Comparison of ENCODE assay signal across 20 mouse cellular contexts in the genomic region with DNA sequence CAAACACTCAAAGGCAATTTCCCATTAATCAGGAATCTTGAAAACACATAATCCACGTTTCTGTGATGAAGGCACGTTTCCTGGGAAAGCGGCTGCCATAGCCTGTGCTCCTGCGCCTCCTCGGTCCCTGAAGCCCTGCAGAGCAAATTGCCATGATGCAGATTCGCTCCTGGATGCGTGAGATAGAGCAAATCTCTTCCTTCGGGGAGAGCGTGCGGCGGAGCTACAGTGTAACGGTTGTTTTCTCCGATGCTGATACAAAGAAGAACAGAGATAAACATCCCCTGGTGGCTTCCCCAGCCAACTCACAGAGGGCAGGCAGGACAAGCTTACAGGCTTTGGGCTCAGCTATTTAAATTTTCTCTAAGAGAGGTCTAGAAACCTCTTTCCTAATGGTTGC. TPM values are rescaled to one million over a fixed set of nuclear protein-coding genes. Genes with fewer than 3 reads are reported as not detected.
A peak's percentile ranks its signal among the peaks of the same experiment; 100 is the strongest.
DNase-seq lines count a peak whose midpoint lies in the region; ATAC-seq and TF ChIP-seq lines count a peak whose summit lies in the region.
"Had no signal": no experiment of that assay in that cellular context is flagged by ENCODE, and none has a peak within 500 bp of the region (broad histone marks: within the 10 kb centered on the region; RNA-seq: fewer than 3 reads in every experiment).

No protein-coding gene starts in this region.

- WGBS in hindbrain, embryonic 14.5 days: 47% methylated on average over 13 of the region's 13 CpGs
- 65% methylated on average over 13 of the region's 13 CpGs for WGBS in hindbrain, postnatal 0 days
- 47% methylated on average over 13 of the region's 13 CpGs for WGBS in midbrain, embryonic 13.5 days
- WGBS in stomach, postnatal 0 days: 60% methylated on average over 13 of the region's 13 CpGs
- WGBS in forebrain, embryonic 13.5 days: 78% methylated on average over 13 of the region's 13 CpGs

- no peaks in the 10 kb centered on the region for H3K27me3 ChIP-seq in hindbrain, embryonic 14.5 days (ENCODE audit: control insufficient read depth, insufficient read depth, low read length)
- H3K27me3 ChIP-seq in hindbrain, postnatal 0 days (ENCODE audit: insufficient read depth, low read length): no peaks in the 10 kb centered on the region
- no peaks in the 10 kb centered on the region for H3K27me3 ChIP-seq in midbrain, embryonic 13.5 days
- H3K27me3 ChIP-seq in stomach, postnatal 0 days (ENCODE audit: control insufficient read depth, insufficient read depth, low read length): no peaks in the 10 kb centered on the region
- H3K27me3 ChIP-seq in forebrain, embryonic 13.5 days: no peaks in the 10 kb centered on the region
- H3K27me3 ChIP-seq: heart, embryonic 15.5 days had no signal

- no peak for TF ChIP-seq EP300 in stomach, postnatal 0 days (optimal IDR thresholded peaks at IDR 0.05)

- peak overlapping the region; percentile 19 for H3K4me2 ChIP-seq in hindbrain, embryonic 14.5 days (replicated peaks)
- no peak overlapping the region for H3K4me2 ChIP-seq in hindbrain, postnatal 0 days (ENCODE audit: low read depth, low read length)
- H3K4me2 ChIP-seq in midbrain, embryonic 13.5 days (replicated peaks): 0 out of 2 replicates have a peak overlapping the region, but pooled peaks have one; percentile 3
- H3K4me2 ChIP-seq in stomach, postnatal 0 days (replicated peaks; ENCODE audit: low read depth): no peak overlapping the region
- no peak overlapping the region for H3K4me2 ChIP-seq in forebrain, embryonic 13.5 days
- H3K4me2 ChIP-seq: heart, embryonic 15.5 days; lung, embryonic 14.5 days had no signal

- H3K27ac ChIP-seq in hindbrain, embryonic 14.5 days: no peak overlapping the region
- no peak overlapping the region for H3K27ac ChIP-seq in hindbrain, postnatal 0 days
- H3K27ac ChIP-seq in midbrain, embryonic 13.5 days: peak overlapping the region; percentile 64
- H3K27ac ChIP-seq in stomach, postnatal 0 days (replicated peaks): peak overlapping the region; percentile 40; the same call in 1 of the 2 replicates
- no peak overlapping the region for H3K27ac ChIP-seq in forebrain, embryonic 13.5 days
- H3K27ac ChIP-seq: embryonic facial prominence, embryonic 10.5 days; heart, adult 2 months; heart, embryonic 15.5 days; kidney, postnatal 0 days had no signal

- no peaks in the 10 kb centered on the region; the same call in none of the 2 replicates for H3K4me1 ChIP-seq in hindbrain, embryonic 14.5 days (replicated peaks; ENCODE audit: control insufficient read depth, insufficient read depth, low read length)
- peaks cover 4% of the 10 kb centered on the region; the same call in 1 of the 2 replicates for H3K4me1 ChIP-seq in hindbrain, postnatal 0 days (ENCODE audit: insufficient read depth, low read length)
- H3K4me1 ChIP-seq in midbrain, embryonic 13.5 days (replicated peaks): peaks cover 22% of the 10 kb centered on the region
- H3K4me1 ChIP-seq in stomach, postnatal 0 days (replicated peaks; ENCODE audit: control insufficient read depth, insufficient read depth): no peaks in the 10 kb centered on the region
- 0 out of 2 replicates have a peak, but pooled peaks cover 4% of the 10 kb centered on the region for H3K4me1 ChIP-seq in forebrain, embryonic 13.5 days

- ATAC-seq in hindbrain, embryonic 14.5 days (ENCODE audit: low FRiP score): 0 out of 2 replicates have a peak, but pooled peaks have one; percentile 43
- ATAC-seq in hindbrain, postnatal 0 days: no peak
- ATAC-seq in midbrain, embryonic 13.5 days: peak; percentile 64
- no peak for ATAC-seq in stomach, postnatal 0 days (ENCODE audit: low FRiP score, low TSS enrichment)
- no peak for ATAC-seq in megakaryocyte, adult 5-6 weeks (ENCODE audit: poor library complexity, severe bottlenecking)
- no peak for ATAC-seq in forebrain, embryonic 13.5 days
- ATAC-seq: CD4-positive, CD25-positive, alpha-beta regulatory T cell, adult 4 months had no signal

- no peak for DNase-seq in hindbrain, embryonic 14.5 days (ENCODE audit: low spot score)
- no peak for DNase-seq in hindbrain, postnatal 0 days (ENCODE audit: low spot score)
- DNase-seq in testis, postnatal 14 days (ENCODE audit: low spot score): peak; percentile 56
- DNase-seq in testis, postnatal 10 days (ENCODE audit: low spot score): no peak
- DNase-seq in stomach, postnatal 0 days (ENCODE audit: low spot score): no peak
- DNase-seq: adrenal gland, postnatal 14 days; cerebellum, adult 11-12 months; cerebellum, postnatal 36 days; gastrocnemius, postnatal 10 days; heart, adult 2 months; heart, postnatal 4 days; lung, embryonic 14.5 days; lung, postnatal 36 days had no signal

- no peaks in the 10 kb centered on the region for H3K9me3 ChIP-seq in hindbrain, embryonic 14.5 days (ENCODE audit: control insufficient read depth, low read length)
- H3K9me3 ChIP-seq in hindbrain, postnatal 0 days (ENCODE audit: low read length): no peaks in the 10 kb centered on the region
- H3K9me3 ChIP-seq in midbrain, embryonic 13.5 days: no peaks in the 10 kb centered on the region
- H3K9me3 ChIP-seq in stomach, postnatal 0 days (ENCODE audit: control insufficient read depth, low read length): no peaks in the 10 kb centered on the region
- no peaks in the 10 kb centered on the region for H3K9me3 ChIP-seq in forebrain, embryonic 13.5 days (replicated peaks)
- H3K9me3 ChIP-seq: embryonic facial prominence, embryonic 10.5 days; heart, embryonic 15.5 days had no signal

- TF ChIP-seq CTCF in hindbrain, postnatal 0 days (IDR thresholded peaks at IDR 0.05; ENCODE audit: low read depth): no peak
- no peak for TF ChIP-seq CTCF in stomach, postnatal 0 days (IDR thresholded peaks at IDR 0.05; ENCODE audit: low read depth)

- no peak overlapping the region for H3K4me3 ChIP-seq in hindbrain, embryonic 14.5 days (replicated peaks; ENCODE audit: low read length)
- no peak overlapping the region for H3K4me3 ChIP-seq in hindbrain, postnatal 0 days (ENCODE audit: low read length)
- H3K4me3 ChIP-seq in midbrain, embryonic 13.5 days (replicated peaks): no peak overlapping the region
- no peak overlapping the region for H3K4me3 ChIP-seq in stomach, postnatal 0 days (ENCODE audit: low read depth, low read length)
- no peak overlapping the region for H3K4me3 ChIP-seq in forebrain, embryonic 13.5 days
- H3K4me3 ChIP-seq: embryonic facial prominence, embryonic 10.5 days; heart, adult 2 months; heart, embryonic 15.5 days had no signal

- no peak overlapping the region for H3K9ac ChIP-seq in hindbrain, embryonic 14.5 days
- no peak overlapping the region for H3K9ac ChIP-seq in hindbrain, postnatal 0 days (replicated peaks; ENCODE audit: low read length)
- H3K9ac ChIP-seq in midbrain, embryonic 13.5 days (replicated peaks): 0 out of 2 replicates have a peak overlapping the region, but pooled peaks have one; percentile 10
- H3K9ac ChIP-seq in stomach, postnatal 0 days (ENCODE audit: low read length): no peak overlapping the region
- H3K9ac ChIP-seq in forebrain, embryonic 13.5 days: no peak overlapping the region
- H3K9ac ChIP-seq: heart, embryonic 15.5 days; lung, embryonic 14.5 days had no signal

- no peaks in the 10 kb centered on the region for H3K36me3 ChIP-seq in hindbrain, embryonic 14.5 days (replicated peaks; ENCODE audit: control insufficient read depth, insufficient read depth)
- H3K36me3 ChIP-seq in hindbrain, postnatal 0 days (ENCODE audit: insufficient read depth, low read length): no peaks in the 10 kb centered on the region
- no peaks in the 10 kb centered on the region for H3K36me3 ChIP-seq in midbrain, embryonic 13.5 days
- no peaks in the 10 kb centered on the region for H3K36me3 ChIP-seq in stomach, postnatal 0 days (ENCODE audit: control insufficient read depth, insufficient read depth, low read length)
- H3K36me3 ChIP-seq in forebrain, embryonic 13.5 days (ENCODE audit: poor library complexity, severe bottlenecking): no peaks in the 10 kb centered on the region
- H3K36me3 ChIP-seq: embryonic facial prominence, embryonic 10.5 days; heart, embryonic 15.5 days had no signal

RNA-seq across cellular contexts. Expression of a gene that starts 57.7 kb away (rescaled TPM):
- polyA plus RNA-seq in hindbrain, embryonic 14.5 days (2014; fragmentation: Nextera tagmentation; extraction: Ambion mirVana): 25.4 and 36.2 TPM in 2 replicates
- 17.6 and 39.0 TPM in 2 replicates for total RNA-seq in hindbrain, postnatal 0 days (2014; rRNA removed)
- 26.5 and 29.5 TPM in 2 replicates for polyA plus RNA-seq in hindbrain, postnatal 0 days (2015; fragmentation: Nextera tagmentation; extraction: Ambion mirVana)
- polyA plus RNA-seq in midbrain, embryonic 13.5 days (2015; fragmentation: Nextera tagmentation; extraction: Ambion mirVana): 30.6 and 31.1 TPM in 2 replicates
- polyA plus RNA-seq in stomach, postnatal 0 days (2015; fragmentation: Nextera tagmentation; extraction: Ambion mirVana): 114 and 120 TPM in 2 replicates
- 91.4 and 97.3 TPM in 2 replicates for total RNA-seq in megakaryocyte, adult 5-6 weeks (2015)
- 63.1 and 66.6 TPM in 2 replicates for total RNA-seq in megakaryocyte, adult 5-6 weeks (2017)
- polyA plus RNA-seq in forebrain, embryonic 13.5 days (2015; fragmentation: Nextera tagmentation; extraction: Ambion mirVana): 23.3 and 23.8 TPM in 2 replicates

Comparison
In these comparisons a context has a peak if more than half of its experiments do, and no peak if none do; other contexts are left out.
1. ATAC-seq: peak in hindbrain, embryonic 14.5 days (single experiment) and midbrain, embryonic 13.5 days (single experiment); none in hindbrain, postnatal 0 days (single experiment), stomach, postnatal 0 days (single experiment), megakaryocyte, adult 5-6 weeks (single experiment) and forebrain, embryonic 13.5 days (single experiment).
2. H3K4me2 ChIP-seq: peak in hindbrain, embryonic 14.5 days (single experiment) and midbrain, embryonic 13.5 days (single experiment); none in hindbrain, postnatal 0 days (single experiment), stomach, postnatal 0 days (single experiment) and forebrain, embryonic 13.5 days (single experiment).
3. H3K27ac ChIP-seq: peak in midbrain, embryonic 13.5 days (single experiment) and stomach, postnatal 0 days (single experiment); none in hindbrain, embryonic 14.5 days (single experiment), hindbrain, postnatal 0 days (single experiment) and forebrain, embryonic 13.5 days (single experiment).